Mouse (Mus musculus): ENCODE measurements around the gene Zfp607b. TPM values are rescaled to one million over a fixed set of nuclear protein-coding genes. Genes with fewer than 3 reads are reported as not detected.

The Zfp607b gene
- total RNA-seq, 2 experiments from 2014 or later, result 11.8 to 11.9 TPM

DNA sequence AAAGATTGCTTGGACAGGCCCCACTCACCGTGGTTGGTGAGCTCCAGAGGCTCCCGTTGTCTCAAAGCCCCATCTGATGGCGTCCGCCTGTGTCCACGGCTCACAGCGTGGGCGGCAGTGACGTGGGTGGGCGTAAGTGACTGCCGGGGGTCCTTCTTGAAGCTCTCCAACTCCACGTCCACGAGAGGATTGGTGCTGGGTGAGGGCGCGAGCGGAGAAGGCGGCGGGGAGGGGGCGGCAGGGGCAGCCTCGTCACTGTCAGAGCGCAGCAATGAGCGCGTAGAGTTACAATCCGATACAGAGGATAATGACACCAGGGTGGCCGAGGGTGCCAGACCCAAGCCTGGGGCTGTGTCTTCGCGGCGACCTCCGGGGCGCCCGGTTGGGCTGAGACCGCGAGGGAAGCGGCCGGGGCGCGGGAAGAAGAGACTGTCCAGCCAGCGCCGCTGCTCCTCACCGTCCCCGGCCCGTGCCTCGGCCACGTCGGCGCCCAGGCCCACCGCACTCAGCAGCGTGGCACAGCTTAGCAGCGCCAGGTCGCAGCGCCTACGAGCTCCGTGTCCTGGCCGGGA is 31.2 kb upstream of the Zfp607b start:
- TF ChIP-seq CTCF (IDR thresholded peaks at IDR 0.05), result no peak
- intact Hi-C loops (cut with DNase I), result no loop called here
- Histone ChIP-seq H3K27ac (peak overlapping the region; percentile 75), H3K4me3 (no peak overlapping the region)
- DNase-seq (ENCODE audit: extremely low spot score in 1 of 2, low spot score in 2 of 2), result peak in 1 of 2 experiments; percentile 48

DNA sequence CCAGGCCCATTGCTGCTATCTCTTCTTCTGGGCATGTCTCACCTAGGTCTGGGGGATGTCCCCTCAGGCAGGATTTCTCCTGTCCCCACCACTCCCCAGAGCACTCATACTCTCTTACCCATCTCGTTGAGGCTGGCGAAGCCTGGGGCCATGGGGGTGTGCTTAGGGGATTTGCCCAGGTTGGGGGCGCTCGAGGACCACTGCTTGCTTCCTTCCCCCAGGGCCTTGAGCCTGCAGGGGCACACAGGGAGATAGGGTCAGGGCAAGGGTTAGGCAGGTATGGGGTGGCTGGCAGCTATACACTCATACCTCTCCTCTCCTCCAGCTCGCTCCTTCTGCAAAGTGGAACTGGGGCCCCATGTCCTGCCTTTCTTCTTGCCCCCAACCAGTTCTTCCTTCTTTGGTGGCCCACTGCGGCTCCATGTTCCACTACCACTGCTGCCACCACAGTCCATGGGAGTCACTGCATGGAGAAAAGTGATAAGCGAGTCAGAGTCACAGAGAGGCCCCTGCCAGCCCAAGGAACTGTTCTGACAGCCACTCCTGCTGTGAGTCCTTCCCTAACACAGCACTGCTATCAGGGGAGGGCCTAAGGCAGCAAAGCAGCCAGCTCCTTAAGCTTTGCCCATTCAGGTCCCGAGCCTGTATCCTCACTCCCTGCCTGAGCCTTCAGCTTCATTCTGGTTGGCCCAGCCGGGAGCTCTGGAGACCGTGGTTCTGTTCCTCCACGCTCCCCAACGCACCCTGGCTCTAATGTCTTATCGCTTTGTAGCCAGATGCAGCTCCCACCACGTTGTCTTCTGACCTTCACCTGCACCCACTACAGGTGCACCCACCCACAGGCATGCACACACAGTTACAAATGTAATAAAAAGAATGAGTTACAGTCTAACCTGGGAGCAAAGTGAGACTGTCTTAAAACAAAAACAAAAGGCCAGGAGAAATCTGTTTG is 30.2 kb upstream of the Zfp607b start:
- Histone ChIP-seq H3K27ac (peak overlapping the region; percentile 75; the same call in 1 of the 2 replicates), H3K4me3 (no peak overlapping the region)
- peak in 1 of 2 experiments; percentile 30 for DNase-seq (ENCODE audit: extremely low spot score in 1 of 2, low spot score in 2 of 2)
- intact Hi-C loops (cut with DNase I), result no loop called here
- TF ChIP-seq CTCF (IDR thresholded peaks at IDR 0.05), result peak; percentile 24; the same call in 1 of the 2 replicates

DNA sequence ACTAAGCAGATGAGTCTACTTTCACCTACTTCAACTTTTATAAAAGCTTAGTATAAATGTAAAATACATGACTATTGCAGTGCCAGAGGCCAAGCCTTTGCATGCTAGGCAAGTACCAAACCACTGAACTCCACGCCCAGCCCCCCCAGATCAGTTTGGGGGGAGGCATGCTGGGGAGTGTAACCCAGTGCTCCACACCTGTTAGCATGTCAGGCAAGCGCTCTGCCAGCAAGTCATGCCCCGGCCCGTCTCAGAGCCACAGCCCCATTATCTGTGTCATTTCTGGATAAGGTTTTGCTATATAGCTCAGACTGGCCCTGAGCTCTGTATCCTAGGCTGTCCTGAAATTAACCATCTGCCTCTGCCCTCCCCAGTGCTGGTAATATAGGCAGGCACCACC is 27.1 kb upstream of the Zfp607b start:
- intact Hi-C loops (cut with DNase I), result no loop called here
- TF ChIP-seq CTCF (IDR thresholded peaks at IDR 0.05), result no peak
- no peak overlapping the region for H3K27ac ChIP-seq
- DNase-seq (ENCODE audit: extremely low spot score in 1 of 2, low spot score in 2 of 2), result no peak
- H3K4me3 ChIP-seq, result no peak overlapping the region

DNA sequence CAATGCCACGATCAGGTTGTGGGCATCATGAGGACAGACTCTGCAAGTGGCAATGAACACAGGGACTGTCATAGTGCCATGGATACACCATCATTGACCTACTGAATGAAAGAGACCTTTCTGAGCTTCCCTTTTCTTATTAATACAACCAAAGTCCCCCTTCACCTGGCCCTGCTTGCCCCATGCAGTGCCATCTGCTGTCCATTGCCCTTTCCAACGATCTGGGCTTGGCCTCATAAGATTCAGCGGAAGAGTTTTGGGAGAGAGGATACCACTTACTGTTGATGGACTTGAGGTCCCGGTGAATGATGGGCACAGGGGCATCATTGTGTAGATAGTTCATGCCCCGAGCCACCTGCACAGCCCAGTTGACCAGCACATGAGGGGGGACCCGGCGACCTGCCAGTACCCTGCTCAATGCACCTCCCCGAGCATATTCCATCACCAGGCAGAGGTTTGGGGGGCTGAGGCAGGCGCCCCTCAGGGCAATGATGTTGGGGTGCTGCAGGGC is 16.0 kb upstream of the Zfp607b start:
- intact Hi-C loops (cut with DNase I), result no loop called here

DNA sequence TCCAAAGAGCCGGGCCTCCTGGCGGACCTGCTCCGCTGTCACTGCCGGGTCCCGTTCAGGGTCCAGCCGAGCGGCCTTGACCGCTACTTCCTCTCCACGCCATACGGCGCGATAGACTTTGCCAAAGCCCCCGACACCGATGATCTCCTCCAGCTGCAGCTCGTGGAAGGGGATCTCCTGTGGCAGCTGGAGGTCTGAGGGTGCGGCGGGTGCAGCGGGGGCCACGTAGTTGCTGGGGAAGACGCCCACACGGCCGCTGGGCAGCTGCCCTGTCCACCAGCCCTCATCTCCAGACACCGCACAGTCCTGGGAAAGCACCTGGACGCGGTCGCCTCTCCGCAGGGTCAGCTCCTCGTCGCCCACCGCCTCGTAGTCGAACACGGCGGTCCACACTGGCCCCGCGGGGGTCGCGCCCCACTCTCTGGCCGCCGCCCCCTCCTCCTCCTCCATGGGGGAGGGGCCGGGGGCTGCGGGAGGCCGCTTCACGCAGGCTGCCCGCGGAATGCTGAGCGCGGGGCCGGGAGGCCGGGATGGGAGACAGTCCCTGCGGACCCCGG is 15.5 kb upstream of the Zfp607b start:
- Histone ChIP-seq H3K4me3 (peak overlapping the region; percentile 84), H3K27ac (peak overlapping the region; percentile 94)
- peak in 1 of 2 experiments; percentile 25 for DNase-seq (ENCODE audit: extremely low spot score in 1 of 2, low spot score in 2 of 2)
- TF ChIP-seq CTCF (IDR thresholded peaks at IDR 0.05), result no peak
- intact Hi-C loops (cut with DNase I), result no loop called here

More for the DNA sequence above, 16.0 kb upstream of the Zfp607b start:
- peak in 1 of 2 experiments; percentile 25 for DNase-seq (ENCODE audit: extremely low spot score in 1 of 2, low spot score in 2 of 2)
- TF ChIP-seq CTCF (IDR thresholded peaks at IDR 0.05), result no peak
- peak overlapping the region; percentile 94 for H3K27ac ChIP-seq
- H3K4me3 ChIP-seq, result peak overlapping the region; percentile 84

DNA sequence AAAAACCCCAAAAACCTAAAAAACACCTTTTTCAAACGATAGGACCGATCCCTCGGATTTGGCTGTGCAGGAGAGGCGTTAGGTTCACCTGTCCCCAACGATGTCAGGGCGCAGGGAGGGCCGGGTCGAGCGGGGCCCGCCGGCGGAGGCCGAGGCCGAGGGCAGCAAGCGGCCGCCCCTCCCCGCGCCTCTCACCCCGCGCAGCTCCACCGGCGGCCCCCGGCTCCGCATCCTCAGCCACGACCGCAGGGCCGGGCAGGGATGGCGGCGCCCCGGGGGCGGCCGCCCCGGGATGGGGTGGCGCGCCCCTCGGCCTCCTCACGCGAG is 15.0 kb upstream of the Zfp607b start:
- Histone ChIP-seq H3K4me3 (peak overlapping the region; percentile 84), H3K27ac (peak overlapping the region; percentile 94)
- DNase-seq (ENCODE audit: extremely low spot score in 1 of 2, low spot score in 2 of 2), result no peak
- no peak for TF ChIP-seq CTCF (IDR thresholded peaks at IDR 0.05)
- intact Hi-C loops (cut with DNase I), result no loop called here

DNA sequence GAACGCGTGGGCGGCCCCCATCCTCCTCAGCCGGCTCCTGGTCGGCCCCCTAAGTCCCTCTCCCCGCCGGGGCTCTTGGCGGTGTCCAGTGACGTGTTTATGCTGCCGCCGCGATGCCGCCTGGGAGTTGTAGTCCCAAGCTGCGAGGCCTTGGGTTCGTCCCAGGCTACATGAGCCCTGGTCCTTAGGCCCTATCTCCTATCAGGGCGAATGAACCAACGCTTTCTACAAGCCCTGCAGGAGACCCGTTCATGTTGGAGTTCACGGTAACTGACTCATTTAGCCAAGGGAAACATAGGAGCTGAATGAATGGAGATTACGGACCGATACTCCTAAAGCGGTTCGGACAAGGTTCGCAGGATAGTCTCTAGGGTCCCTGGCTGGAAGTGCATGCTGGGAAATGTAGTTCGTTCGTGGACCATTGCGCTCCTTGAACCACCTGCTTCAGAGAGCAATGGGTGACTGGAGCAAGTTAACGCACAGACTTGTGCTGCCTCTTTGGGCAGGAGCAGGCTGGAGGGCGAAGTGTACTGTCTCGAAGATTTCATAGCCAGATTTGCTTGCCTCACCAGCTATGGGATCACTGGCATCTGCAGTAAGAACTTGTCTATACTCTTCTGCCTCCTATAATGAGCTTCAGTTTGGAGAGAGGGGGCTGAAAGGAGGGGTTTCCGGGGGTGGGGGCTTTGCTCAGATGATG is 14.5 kb upstream of the Zfp607b start, which contains the start of gene Map3k10:
TSS of gene Map3k10 (minus strand) at position 77 of the 700 bp plus-strand sequence.
- peak; percentile 94 to 95 for DNase-seq (ENCODE audit: extremely low spot score in 1 of 2, low spot score in 2 of 2)
- H3K27ac ChIP-seq, result peak within 1 kb of the TSS; percentile 94
- intact Hi-C loops (cut with DNase I), result no loop called here
- H3K4me3 ChIP-seq, result peak within 1 kb of the TSS; percentile 84
- TF ChIP-seq CTCF (IDR thresholded peaks at IDR 0.05), result no peak

DNA sequence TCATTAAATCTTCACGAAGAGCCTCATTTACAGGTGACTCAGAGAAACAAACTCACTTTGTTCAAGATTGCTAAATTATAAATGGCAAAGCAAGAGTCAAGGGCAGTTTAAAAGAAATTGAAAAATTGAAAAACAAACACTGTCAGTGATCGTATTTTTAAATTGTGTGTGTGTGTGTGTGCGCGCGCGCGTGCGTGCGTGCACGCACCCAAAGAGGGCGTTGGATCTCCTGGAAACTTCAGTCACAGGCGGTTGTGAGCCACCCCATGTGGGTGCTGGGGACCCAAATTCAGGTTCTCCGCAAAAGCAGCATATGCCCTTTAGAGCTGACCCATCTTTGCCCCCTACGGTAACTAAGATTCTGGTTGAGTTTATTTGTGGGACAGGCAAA is 13.9 kb upstream of the Zfp607b start:
- no peak for TF ChIP-seq CTCF (IDR thresholded peaks at IDR 0.05)
- intact Hi-C loops (cut with DNase I), result no loop called here

DNA sequence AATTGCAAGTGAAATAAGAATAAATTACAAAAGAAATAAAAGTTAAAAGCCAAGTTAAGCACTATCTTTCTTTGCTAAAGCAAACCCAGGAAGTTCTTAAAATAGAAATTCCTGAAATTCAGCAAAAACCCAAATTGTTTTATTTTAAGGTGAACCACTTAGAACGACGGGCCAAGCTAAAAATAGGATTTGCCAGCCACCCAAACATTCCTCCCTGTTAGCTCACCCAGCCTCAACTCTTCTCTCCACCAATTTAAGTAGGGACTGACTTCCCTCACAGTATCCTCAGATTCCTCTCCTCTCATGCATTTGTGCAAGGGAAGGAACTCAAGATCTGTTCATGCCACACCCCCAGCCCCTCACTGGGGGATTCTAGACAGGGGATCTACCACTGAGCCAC is 5.9 kb upstream of the Zfp607b start:
- no peak for TF ChIP-seq CTCF (IDR thresholded peaks at IDR 0.05)
- H3K4me3 ChIP-seq, result no peak overlapping the region
- DNase-seq (ENCODE audit: extremely low spot score in 1 of 2, low spot score in 2 of 2), result no peak
- intact Hi-C loops (cut with DNase I), result loop anchor here (10.0 kb wide), 2 partner anchors 198 to 348 kb away; partner anchors contain the start of genes Ltbp4 and Sertad1
- no peak overlapping the region for H3K27ac ChIP-seq

More for the DNA sequence above, 13.9 kb upstream of the Zfp607b start:
- no peak for DNase-seq (ENCODE audit: extremely low spot score in 1 of 2, low spot score in 2 of 2)
- no peak overlapping the region for H3K27ac ChIP-seq
- peak overlapping the region; percentile 84 for H3K4me3 ChIP-seq

DNA sequence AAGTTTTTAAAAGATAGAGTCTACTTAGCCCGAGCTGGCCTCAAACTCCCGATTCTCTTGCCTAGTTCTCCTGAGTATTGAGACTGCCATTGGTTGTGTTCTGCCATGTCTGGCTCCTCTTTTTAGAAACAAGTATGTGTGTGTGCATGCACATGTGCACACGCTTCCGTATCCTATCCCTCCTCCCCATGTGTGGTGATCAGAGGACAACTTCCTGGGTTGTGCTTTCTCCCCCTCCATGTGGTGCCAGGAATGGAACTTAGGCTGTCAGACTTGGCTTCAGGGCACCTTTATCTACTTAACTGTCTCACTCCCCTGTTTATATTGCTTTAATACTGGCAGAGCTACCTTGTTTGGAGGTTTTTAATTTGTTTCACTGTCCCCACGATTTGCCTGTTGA is 3.9 kb upstream of the Zfp607b start:
- H3K4me3 ChIP-seq, result no peak overlapping the region
- intact Hi-C loops (cut with DNase I), result loop anchor here (1.0 to 10.0 kb wide), 6 partner anchors 34 to 350 kb away; partner anchors contain the start of genes Ltbp4 and Sertad1
- H3K27ac ChIP-seq, result no peak overlapping the region

DNA sequence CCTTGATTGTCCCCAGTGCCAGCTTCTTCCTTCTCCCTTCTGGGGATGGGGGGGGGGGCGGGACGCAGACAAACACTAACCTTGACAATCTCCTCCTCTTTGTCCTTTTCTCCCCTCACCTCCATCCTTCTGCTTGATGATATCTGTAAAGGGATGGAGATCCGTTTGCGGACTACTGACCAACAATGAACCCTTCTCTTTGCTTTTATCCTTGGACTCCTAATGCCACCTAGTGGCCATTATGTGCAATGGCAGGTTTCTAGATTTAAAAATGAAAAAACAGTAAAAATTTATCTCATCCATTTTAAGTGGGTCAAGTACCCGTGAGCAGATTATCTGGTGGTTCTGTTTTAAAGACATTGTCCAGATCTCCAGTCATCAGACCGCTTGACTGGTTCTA is 3.5 kb upstream of the Zfp607b start:
- peak; percentile 78 for TF ChIP-seq CTCF (IDR thresholded peaks at IDR 0.05)
- Histone ChIP-seq H3K27ac (no peak overlapping the region), H3K4me3 (no peak overlapping the region)
- intact Hi-C loops (cut with DNase I), result loop anchor here (1.0 to 10.0 kb wide), 6 partner anchors 34 to 351 kb away; partner anchors contain the start of genes Ltbp4 and Sertad1
- no peak for DNase-seq (ENCODE audit: extremely low spot score in 1 of 2, low spot score in 2 of 2)

More for the DNA sequence above, 3.9 kb upstream of the Zfp607b start:
- DNase-seq (ENCODE audit: extremely low spot score in 1 of 2, low spot score in 2 of 2), result no peak
- no peak for TF ChIP-seq CTCF (IDR thresholded peaks at IDR 0.05)
